Comparison of ENCODE assay signal across 23 mouse cellular contexts in the genomic region with DNA sequence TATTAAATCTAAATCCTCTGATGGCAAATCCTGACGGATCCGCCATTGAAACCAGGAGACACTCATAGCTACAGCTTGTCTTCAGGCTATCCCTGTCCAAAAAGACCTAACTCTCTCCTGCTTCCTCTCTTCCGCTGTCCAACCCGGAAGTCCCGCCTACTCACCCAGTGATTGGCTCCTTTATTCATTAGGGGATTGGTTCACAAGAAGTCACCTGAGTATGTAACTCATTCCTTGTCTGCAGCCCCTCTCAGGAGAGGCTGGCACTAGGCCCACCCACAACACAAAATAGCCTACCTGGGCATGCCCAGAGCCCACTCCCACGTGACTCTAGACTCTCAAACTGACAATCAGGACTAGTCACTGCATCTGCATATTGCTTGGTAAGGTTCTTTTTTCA.
A peak's percentile ranks its signal among the peaks of the same experiment; 100 is the strongest.
DNase-seq lines count a peak whose midpoint lies in the region; ATAC-seq and TF ChIP-seq lines count a peak whose summit lies in the region.
"Had no signal": no experiment of that assay in that cellular context is flagged by ENCODE, and none has a peak within 500 bp of the region (broad histone marks: within the 10 kb centered on the region; RNA-seq: fewer than 3 reads in every experiment).

No protein-coding gene starts in this region.

- DNase-seq in testis, postnatal 10 days (ENCODE audit: low spot score): no peak
- DNase-seq in R1 (ENCODE audit: low read depth, low spot score): peak; percentile 90
- DNase-seq in retina, postnatal 7 days (ENCODE audit: low read depth, low spot score): peak; percentile 47
- DNase-seq in cerebellum, adult 8-10 months: no peak
- no peak for DNase-seq in spleen, adult 18-20 months
- DNase-seq: adrenal gland, adult 2 months; adrenal gland, postnatal 14 days; B cell, adult 2 months; cerebellum, adult 11 months; cerebellum, adult 2 months; cerebellum, postnatal 10 days; cerebellum, postnatal 36 days; gastrocnemius, postnatal 10 days; gastrocnemius, postnatal 36 days; heart, adult 2 months had no signal

- no peaks in the 10 kb centered on the region for H3K9me3 ChIP-seq in intestine, embryonic 16.5 days (ENCODE audit: control insufficient read depth, low read length)
- H3K9me3 ChIP-seq: hindbrain, embryonic 15.5 days had no signal

- H3K4me1 ChIP-seq in testis, adult 2 months (ENCODE audit: control insufficient read depth, insufficient read depth, low read length): peaks cover 8% of the 10 kb centered on the region
- H3K4me1 ChIP-seq in intestine, embryonic 16.5 days (ENCODE audit: control insufficient read depth, insufficient read depth, low read length): no peaks in the 10 kb centered on the region
- H3K4me1 ChIP-seq: forebrain, embryonic 10.5 days; forebrain, embryonic 13.5 days; hindbrain, embryonic 12.5 days; hindbrain, embryonic 15.5 days had no signal

- WGBS in intestine, embryonic 16.5 days: 96% methylated on average over 6 of the region's 6 CpGs

- H3K4me3 ChIP-seq in testis, adult 2 months (ENCODE audit: control insufficient read depth, low read depth, low read length): peak overlapping the region; percentile 89
- no peak overlapping the region for H3K4me3 ChIP-seq in intestine, embryonic 16.5 days (ENCODE audit: low read length)
- H3K4me3 ChIP-seq: forebrain, embryonic 10.5 days; forebrain, embryonic 13.5 days; heart, adult 2 months; hindbrain, embryonic 12.5 days; hindbrain, embryonic 15.5 days had no signal

- no peak for TF ChIP-seq CTCF in testis, adult 2 months (IDR thresholded peaks at IDR 0.05; ENCODE audit: control insufficient read depth, insufficient read depth, insufficient replicate concordance, low read depth, low read length)

- no peak for ATAC-seq in intestine, embryonic 16.5 days
- ATAC-seq: forebrain, embryonic 13.5 days; forebrain, embryonic 16.5 days had no signal

- H3K9ac ChIP-seq in intestine, embryonic 16.5 days (ENCODE audit: low read depth, low read length): no peak overlapping the region
- H3K9ac ChIP-seq: forebrain, embryonic 13.5 days; hindbrain, embryonic 12.5 days; hindbrain, embryonic 15.5 days had no signal

- H3K27ac ChIP-seq in testis, adult 2 months (ENCODE audit: control insufficient read depth, insufficient read depth, low read depth, low read length): peak overlapping the region; percentile 83
- no peak overlapping the region for H3K27ac ChIP-seq in intestine, embryonic 16.5 days (ENCODE audit: low read length)
- H3K27ac ChIP-seq: forebrain, embryonic 10.5 days; forebrain, embryonic 13.5 days; heart, adult 2 months; hindbrain, embryonic 12.5 days; hindbrain, embryonic 15.5 days had no signal

- no peaks in the 10 kb centered on the region for H3K36me3 ChIP-seq in testis, adult 2 months (ENCODE audit: control insufficient read depth, insufficient read depth, low read length)
- no peaks in the 10 kb centered on the region for H3K36me3 ChIP-seq in intestine, embryonic 16.5 days (ENCODE audit: control insufficient read depth, insufficient read depth, low read length)
- H3K36me3 ChIP-seq: forebrain, embryonic 10.5 days; hindbrain, embryonic 12.5 days; hindbrain, embryonic 15.5 days had no signal

- TF ChIP-seq POLR2A in testis, adult 2 months (IDR thresholded peaks at IDR 0.05; ENCODE audit: control insufficient read depth, low read depth, low read length): no peak

- no peak overlapping the region for H3K4me2 ChIP-seq in intestine, embryonic 16.5 days (ENCODE audit: low read depth, low read length)
- H3K4me2 ChIP-seq: forebrain, embryonic 13.5 days; heart, embryonic 11.5 days; hindbrain, embryonic 12.5 days; hindbrain, embryonic 15.5 days had no signal

- H3K27me3 ChIP-seq in testis, adult 2 months (ENCODE audit: control insufficient read depth, insufficient read depth, low read length): no peaks in the 10 kb centered on the region
- no peaks in the 10 kb centered on the region for H3K27me3 ChIP-seq in intestine, embryonic 16.5 days (replicated peaks; ENCODE audit: control insufficient read depth, insufficient read depth, low read length)
- H3K27me3 ChIP-seq: forebrain, embryonic 13.5 days; hindbrain, embryonic 12.5 days; hindbrain, embryonic 15.5 days had no signal

Comparison
In these comparisons a context has a peak if more than half of its experiments do, and no peak if none do; other contexts are left out.
1. DNase-seq: peak in R1 (single experiment) and retina, postnatal 7 days (single experiment); none in testis, postnatal 10 days (single experiment), cerebellum, adult 8-10 months (single experiment) and spleen, adult 18-20 months (0 of 2).